Mouse (Mus musculus) spleen, adult 2 months (tissue): ENCODE results near the gene Chm. TPM values are rescaled to one million over a fixed set of nuclear protein-coding genes. Genes with fewer than 3 reads are reported as not detected.
"Not testable (repeated sequence)": the region's sequence is repeated elsewhere in the genome, so short reads cannot be mapped to it uniquely, and the experiment has no call there.

Source experiments
- DNase-seq, 2 experiments: peaks; one replicate each; pipeline versions ENCODE4 v3.0.0 to v3.0.0-alpha.2; 2012 to 2021; ENCODE audit warnings: low spot score in 2 of 2, low read depth in 1 of 2
- H3K27ac ChIP-seq: fragments of 200-500 bp; 2 replicates; pipeline ENCODE4 v1.5.1; 2012; ENCODE audit warnings: low read length, inconsistent platforms; ENCODE audit not compliant: insufficient read depth
- H3K27me3 ChIP-seq: fragments of 200-500 bp; 2 replicates; pipeline ENCODE4 v1.6.1; 2012; ENCODE audit warnings: mild to moderate bottlenecking, moderate library complexity, low read length, inconsistent platforms; ENCODE audit not compliant: control insufficient read depth, insufficient read depth
- H3K36me3 ChIP-seq: fragments of 200-500 bp; 2 replicates; pipeline ENCODE4 v1.6.1; 2012; ENCODE audit warnings: mild to moderate bottlenecking, low read length, inconsistent platforms; ENCODE audit not compliant: control insufficient read depth, insufficient read depth
- H3K4me1 ChIP-seq: fragments of 200-500 bp; 2 replicates; pipeline ENCODE4 v1.6.1; 2011; ENCODE audit warnings: inconsistent platforms; ENCODE audit not compliant: control insufficient read depth, insufficient read depth, insufficient read length
- H3K4me3 ChIP-seq: fragments of 200-500 bp; 2 replicates; pipeline ENCODE4 v1.5.1; 2011; ENCODE audit warnings: mild to moderate bottlenecking, inconsistent platforms; ENCODE audit not compliant: insufficient read depth, insufficient read length; ENCODE audit errors: extremely low read depth
- CTCF ChIP-seq: fragments of 200-500 bp; IDR thresholded peaks from 2 replicates; pipeline ENCODE4 v1.5.1; 2011; ENCODE audit warnings: mild to moderate bottlenecking, inconsistent platforms; ENCODE audit not compliant: insufficient read depth, insufficient read length, insufficient replicate concordance; ENCODE audit errors: extremely low read depth
- POLR2A ChIP-seq: fragments of 200-500 bp; IDR thresholded peaks from 2 replicates; pipeline ENCODE4 v1.6.1; 2011; ENCODE audit warnings: low read depth, low read length, inconsistent platforms
- WGBS: fragments of 180-500 bp; shearing (Covaris S2); methylation state at CpG from one replicate; pipeline ENCODE4 v1.1.7; 2018; 5-methylcytosine and 5-hydroxymethylcytosine counted together
- polyA plus RNA-seq: library from polyadenylated mRNA; depleted of rRNA; stranded (reverse); fragments of >200 nt; gene quantifications from 2 replicates; pipeline ENCODE4 v1.2.3, GENCODE M21; 2012; rRNA removed

Gene Chm
- polyA plus RNA-seq = 0.85 and 0.99 TPM in 2 replicates

DNA sequence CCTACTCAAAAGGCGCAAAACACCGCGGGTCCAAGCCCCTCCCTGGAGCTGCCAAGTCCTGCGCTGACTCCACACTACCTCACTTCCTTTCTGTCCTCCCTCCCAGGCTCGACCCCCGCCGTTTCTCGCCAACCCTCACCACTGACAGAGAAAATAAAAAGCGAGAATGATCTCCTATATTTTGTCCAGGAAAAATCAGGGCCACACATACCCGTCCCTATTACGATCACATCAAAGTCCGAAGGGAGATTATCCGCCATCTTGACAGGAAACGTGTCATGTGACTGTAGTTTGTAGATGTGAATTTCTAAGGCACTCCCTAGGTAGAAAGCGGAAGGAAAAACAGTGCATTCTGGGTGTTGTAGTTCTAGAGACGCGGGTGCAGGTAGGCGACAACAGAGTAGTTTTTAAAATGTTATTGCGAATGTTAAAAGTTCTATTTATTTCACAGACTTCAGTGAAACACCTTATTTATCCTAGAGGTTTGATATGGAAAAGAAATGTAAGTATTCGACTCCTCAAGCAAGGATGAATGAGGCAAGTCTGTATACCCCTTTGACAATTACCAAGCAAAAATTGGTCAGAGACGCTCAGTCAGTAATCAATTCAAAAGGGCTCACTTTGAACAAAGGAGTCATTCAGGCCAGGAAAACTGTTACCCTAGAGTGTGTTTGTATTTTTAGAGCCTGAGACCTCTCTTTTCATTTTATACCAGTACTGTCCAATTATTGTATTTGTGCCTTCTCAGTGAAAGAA, at the start of gene Chm:
Chm (minus strand) TSS at position 288 of the 756 bp plus-strand sequence.
- Histone ChIP-seq H3K27ac (peak within 1 kb of the TSS; percentile 81), H3K36me3 (no peaks in the 10 kb centered on the region), H3K4me3 (peak within 1 kb of the TSS; percentile 93), H3K27me3 (no peaks in the 10 kb centered on the region), H3K4me1 (no peaks in the 10 kb centered on the region)
- WGBS = 12% methylated on average over 21 of the region's 21 CpGs
- DNase-seq = peak; percentile 30 to 57
- TF ChIP-seq POLR2A = no peak
- no peak for TF ChIP-seq CTCF

DNA sequence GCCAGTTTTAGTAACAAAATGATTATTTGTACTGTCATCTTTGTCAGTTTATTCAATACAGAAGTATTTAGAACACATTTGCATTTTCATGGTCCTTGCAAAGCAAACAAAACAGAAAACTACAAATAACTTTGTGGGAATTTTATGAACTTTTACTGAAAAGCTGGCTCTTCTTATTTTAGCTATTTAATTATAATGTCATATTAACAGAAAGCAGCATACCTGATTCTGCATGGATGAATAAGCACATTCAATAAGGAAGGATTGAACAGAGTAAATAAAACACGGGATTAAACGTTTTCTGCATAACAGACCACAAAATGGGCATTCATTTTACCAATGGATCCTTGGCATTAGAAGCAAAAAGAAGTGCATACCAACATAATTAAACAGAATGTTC, 8.6 kb upstream of the Chm start:
- H3K4me1 ChIP-seq = no peaks in the 10 kb centered on the region
- H3K36me3 ChIP-seq = no peaks in the 10 kb centered on the region
- no peak overlapping the region for H3K27ac ChIP-seq
- H3K4me3 ChIP-seq = no peak overlapping the region
- TF ChIP-seq POLR2A (no peak), CTCF (no peak)
- H3K27me3 ChIP-seq = no peaks in the 10 kb centered on the region
- no peak for DNase-seq
- 48% methylated on average over 2 of the region's 2 CpGs for WGBS

- no peak for TF ChIP-seq CTCF
- TF ChIP-seq POLR2A = no peak
- no peaks in the 10 kb centered on the region for H3K36me3 ChIP-seq
- peak overlapping the region; percentile 81 for H3K27ac ChIP-seq
- 21% methylated on average over 17 of the region's 17 CpGs for WGBS
- DNase-seq = no peak
- peak overlapping the region; percentile 93 for H3K4me3 ChIP-seq
- H3K27me3 ChIP-seq = no peaks in the 10 kb centered on the region
- no peaks in the 10 kb centered on the region for H3K4me1 ChIP-seq
Measured at GRCm38 (mm10) chrX:113184569-113185229, 618 bp downstream of the Chm start.

DNA sequence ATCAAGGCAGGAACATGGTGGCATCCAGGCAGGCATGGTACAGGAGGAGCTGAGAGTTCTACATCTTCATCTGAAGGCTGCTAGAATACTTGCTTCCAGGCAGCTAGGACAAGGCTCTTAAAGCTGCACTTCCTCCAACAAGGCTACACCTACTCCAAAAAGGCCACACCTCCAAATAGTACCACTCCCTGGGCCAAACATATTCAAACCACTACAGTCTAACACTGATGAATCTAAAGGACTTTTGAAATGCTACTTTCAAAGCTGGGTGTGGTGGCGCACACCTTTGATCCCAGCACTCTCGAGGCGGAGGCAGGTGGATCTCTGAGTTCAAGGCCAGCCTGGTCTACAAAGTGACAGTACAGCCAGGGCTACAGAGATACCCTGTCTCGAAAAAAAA, 4.5 kb downstream of the Chm start:
- H3K4me1 ChIP-seq, H3K27ac ChIP-seq, H3K27me3 ChIP-seq, H3K36me3 ChIP-seq, H3K4me3 ChIP-seq, DNase-seq: not testable (repeated sequence)
- WGBS = 84% methylated on average over 4 of the region's 4 CpGs

DNA sequence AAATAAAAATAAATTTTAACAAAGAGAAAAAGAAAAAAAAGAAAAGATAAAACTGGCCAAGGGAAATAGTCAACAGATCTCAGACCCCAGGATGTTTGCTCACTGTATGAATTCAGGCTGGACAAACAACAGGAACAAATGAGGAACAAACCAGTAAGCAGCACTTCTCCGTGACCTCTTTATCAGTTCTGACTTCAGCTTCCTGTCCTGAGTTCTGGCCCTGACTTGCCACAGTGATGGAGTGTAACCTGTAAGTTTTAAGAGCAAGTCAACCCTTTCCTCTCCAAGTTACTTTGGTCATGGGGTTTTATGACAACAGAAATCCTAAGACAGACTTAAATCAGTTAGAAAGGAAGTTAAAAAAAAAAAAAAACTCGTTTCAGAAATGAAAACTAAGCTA, 12.6 kb downstream of the Chm start:
- peaks cover 2% of the 10 kb centered on the region; the same call in 1 of the 2 replicates for H3K4me1 ChIP-seq
- 26% methylated on average over 2 of the region's 2 CpGs for WGBS
- TF ChIP-seq CTCF (no peak), POLR2A (no peak)
- DNase-seq = no peak
- H3K27ac ChIP-seq = no peak overlapping the region
- no peaks in the 10 kb centered on the region for H3K27me3 ChIP-seq
- H3K36me3 ChIP-seq = no peaks in the 10 kb centered on the region
- no peak overlapping the region for H3K4me3 ChIP-seq

- no peak for TF ChIP-seq CTCF
- TF ChIP-seq POLR2A = no peak
- H3K27ac ChIP-seq = no peak overlapping the region
- no peak for DNase-seq
- no peaks in the 10 kb centered on the region for H3K36me3 ChIP-seq
- H3K4me3 ChIP-seq = no peak overlapping the region
- 18% methylated on average over 1 of the region's 1 CpGs for WGBS
- no peaks in the 10 kb centered on the region for H3K27me3 ChIP-seq
- H3K4me1 ChIP-seq = peaks cover 2% of the 10 kb centered on the region; the same call in 1 of the 2 replicates
Measured at GRCm38 (mm10) chrX:113172271-113172670, 13.0 kb downstream of the Chm start.

DNA sequence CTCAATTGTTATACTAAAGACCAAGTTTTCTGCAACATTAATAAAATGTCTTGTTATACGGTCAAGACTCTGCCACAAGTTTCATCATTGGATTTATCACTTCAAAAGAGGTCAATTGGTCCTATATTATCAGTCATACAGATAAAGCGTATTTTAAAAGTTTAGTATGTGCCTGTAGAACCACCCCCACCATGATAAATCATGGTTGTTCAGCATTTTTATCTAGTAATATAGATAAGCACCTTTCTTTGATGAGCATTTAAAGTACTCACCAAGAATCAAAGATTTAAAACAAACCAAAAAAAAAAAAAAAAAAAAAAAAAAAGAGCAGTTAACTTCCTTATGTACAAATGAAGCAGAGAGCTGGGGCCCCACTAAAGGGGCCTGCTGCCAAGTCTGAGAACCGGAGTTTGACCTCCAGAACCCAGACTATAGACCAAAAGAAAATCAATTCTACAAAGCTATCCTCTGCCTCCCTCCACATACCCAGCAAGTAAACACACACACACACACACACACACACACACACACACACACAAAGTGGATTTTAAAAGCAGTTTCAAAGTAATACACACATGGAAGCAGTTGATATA, 25.0 kb downstream of the Chm start:
- no peaks in the 10 kb centered on the region for H3K27me3 ChIP-seq
- 69% methylated on average over 3 of the region's 3 CpGs for WGBS
- TF ChIP-seq CTCF (no peak), POLR2A (no peak)
- no peak overlapping the region for H3K27ac ChIP-seq
- H3K4me3 ChIP-seq = no peak overlapping the region
- H3K4me1 ChIP-seq = no peaks in the 10 kb centered on the region
- no peak for DNase-seq
- H3K36me3 ChIP-seq = no peaks in the 10 kb centered on the region
